Mouse (Mus musculus) lung, postnatal 0 days (tissue): ENCODE data around the gene Glrx5.

ENCODE experiments used
- CTCF ChIP-seq: IDR thresholded peaks from 2 replicates; pipeline ENCODE4 v1.5.1; 2016; ENCODE audit warnings: antibody characterized with exemption, mild to moderate bottlenecking
- EP300 ChIP-seq: IDR thresholded peaks from 2 replicates; pipeline ENCODE4 v1.6.1; 2016; ENCODE audit warnings: antibody characterized with exemption, mild to moderate bottlenecking, control low read depth

DNA sequence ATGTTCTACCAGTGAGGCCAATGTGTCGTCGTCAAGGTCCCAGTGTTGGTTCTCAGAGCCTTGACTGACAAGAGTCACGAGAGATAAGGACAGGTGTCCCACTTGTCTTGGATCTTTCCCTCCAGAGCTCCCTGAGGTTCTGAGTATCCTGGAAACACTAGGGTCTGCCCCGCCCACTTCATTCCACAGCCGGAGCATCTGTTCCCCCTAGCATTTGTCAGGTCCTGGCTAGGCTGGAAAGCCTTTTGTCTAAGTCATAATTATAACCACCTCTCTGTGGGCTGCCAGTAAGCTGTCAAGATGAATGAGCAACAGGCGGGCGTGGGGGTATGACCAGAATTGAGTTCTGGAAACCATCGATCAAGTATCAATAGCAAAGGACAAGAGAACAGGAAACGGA, 29.3 kb upstream of the Glrx5 start:
- TF ChIP-seq CTCF (no peak), EP300 (no peak)
